Mouse (Mus musculus): Measurements from ENCODE around the gene Glod4.

Glod4 gene

GRCm38 (mm10) chr11:76085898-76086591 is 157.5 kb downstream of the Glod4 start:
- DNase-seq (ENCODE audit: low read depth, low spot score): peak; percentile 65

GRCm38 (mm10) chr11:76084943-76085342 is 158.6 kb downstream of the Glod4 start:
- no peak for DNase-seq (ENCODE audit: low read depth, low spot score)

GRCm38 (mm10) chr11:76083941-76084367 is 159.6 kb downstream of the Glod4 start:
- DNase-seq (ENCODE audit: low read depth, low spot score): no peak

DNA sequence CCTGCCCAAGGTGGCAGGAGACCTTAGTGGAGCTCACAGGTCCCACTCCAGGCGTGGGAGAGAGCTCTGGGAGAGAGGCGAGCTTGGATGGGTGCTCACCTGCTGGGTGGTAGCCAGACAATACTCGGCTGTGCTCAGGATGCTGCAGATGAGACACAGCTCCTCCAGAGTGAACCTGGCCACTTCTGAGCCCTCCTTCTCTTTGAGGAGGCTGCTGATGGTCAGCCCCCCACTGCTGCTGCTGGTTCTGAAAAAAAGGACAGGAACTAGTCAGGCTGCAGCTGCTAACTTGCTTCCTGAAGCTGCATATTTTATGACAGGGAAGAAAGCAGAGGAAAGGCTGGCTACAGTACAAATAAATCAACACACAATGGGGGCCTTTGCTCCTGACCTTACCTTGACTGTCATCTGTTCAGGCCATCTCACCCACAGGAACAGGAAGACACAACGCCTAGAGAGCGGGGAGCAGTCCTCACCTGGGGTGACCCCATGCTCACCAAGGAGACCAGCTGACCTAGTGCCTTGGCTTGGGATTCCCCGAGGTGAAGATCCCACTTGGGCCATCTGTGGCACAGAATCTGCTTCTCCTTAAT is 162.4 kb downstream of the Glod4 start:
- DNase-seq (ENCODE audit: low read depth, low spot score): no peak

DNA sequence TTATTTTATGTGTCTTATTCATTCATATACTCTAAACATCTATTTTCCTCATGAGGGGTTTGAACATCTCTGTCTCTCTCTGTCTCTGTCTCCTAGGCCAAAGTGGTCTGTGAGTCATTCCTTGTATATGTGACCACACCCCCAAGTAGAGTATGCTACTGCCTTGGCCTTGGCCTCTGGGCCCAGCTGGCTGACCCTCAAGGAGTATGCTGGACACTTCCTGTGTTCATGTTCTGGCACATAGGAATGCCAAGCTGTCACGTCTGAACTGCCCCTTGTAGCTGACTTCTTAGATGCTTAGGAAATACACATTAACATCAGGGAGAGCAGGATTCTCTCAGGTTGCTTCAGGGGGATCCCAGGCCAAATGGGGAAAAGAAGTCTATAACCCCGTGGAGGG is 163.2 kb downstream of the Glod4 start:
- no peak for DNase-seq (ENCODE audit: low read depth, low spot score)

DNA sequence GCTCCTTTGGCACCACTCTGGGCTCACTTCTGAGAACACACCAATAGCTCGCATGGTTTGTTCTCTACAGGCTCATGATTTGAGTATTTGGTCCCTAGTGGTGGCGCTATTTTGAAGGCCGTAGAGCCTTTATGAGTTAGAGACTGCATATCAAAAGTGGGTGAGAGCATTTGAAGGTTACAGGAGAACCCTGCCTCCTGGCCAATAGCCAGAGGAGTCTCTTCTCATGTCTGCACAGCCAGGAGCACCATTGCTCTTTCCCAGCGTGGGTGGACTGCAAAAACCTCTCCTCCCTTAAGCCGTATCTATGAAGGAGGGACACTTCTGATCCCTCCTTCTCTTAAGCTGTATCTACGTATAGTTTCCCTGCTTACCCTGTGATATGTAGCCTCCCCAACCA is 166.2 kb downstream of the Glod4 start:
- DNase-seq (ENCODE audit: low read depth, low spot score): no peak

DNA sequence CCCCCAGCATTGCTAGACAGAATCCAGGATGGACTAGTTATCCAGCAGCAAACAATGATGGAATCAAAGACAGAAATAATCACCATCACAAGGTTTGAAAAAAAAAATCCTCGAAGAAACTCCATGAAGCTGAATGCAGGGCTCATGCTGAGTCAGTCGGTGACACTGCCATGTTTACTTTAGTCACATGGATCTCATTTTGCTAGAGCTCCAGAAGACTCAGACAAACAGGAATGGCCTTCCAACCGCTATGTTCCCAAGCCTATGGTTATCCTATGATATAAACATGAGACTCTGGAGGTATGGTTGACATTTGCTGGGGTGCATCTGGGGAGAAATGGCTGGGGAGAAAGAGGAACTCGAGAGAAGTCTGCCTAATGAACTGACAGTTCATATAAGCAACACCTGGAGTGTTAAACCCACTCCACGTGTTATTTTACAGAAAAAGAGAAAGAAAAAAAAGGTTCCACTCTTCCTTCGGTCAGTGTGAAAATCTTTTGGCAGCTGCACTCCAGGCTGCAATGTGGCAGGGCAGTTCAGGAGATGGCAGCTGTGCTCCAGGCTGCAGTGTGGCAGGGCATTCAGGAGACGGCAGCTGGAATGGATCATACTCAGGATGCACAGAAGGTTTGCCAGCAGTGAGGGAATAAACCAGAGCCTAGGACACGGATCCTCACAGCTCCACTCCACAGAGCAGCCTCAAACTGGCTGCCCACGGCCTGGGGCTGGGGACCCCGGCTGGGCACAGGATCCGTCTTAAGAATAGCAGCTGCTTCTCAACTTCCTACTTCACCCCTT is 169.0 kb downstream of the Glod4 start:
- DNase-seq (ENCODE audit: low read depth, low spot score): no peak
